Mouse (Mus musculus): Measurements from ENCODE around the gene Rptor. TPM values are rescaled to one million over a fixed set of nuclear protein-coding genes. Genes with fewer than 3 reads are reported as not detected.

Gene Rptor
- total and polyA plus RNA-seq, 2 experiments: 11.2 to 18.4 TPM

GRCm38 (mm10) chr11:119630329-119630728, 27.6 kb downstream of the Rptor start:
- Histone ChIP-seq H3K36me3 (ENCODE audit: control insufficient read depth, insufficient read depth, low read length) (no peaks in the 10 kb centered on the region), H3K9ac (ENCODE audit: low read depth, low read length) (no peak overlapping the region), H3K4me3 (ENCODE audit: insufficient read depth, low read depth, low read length) (no peak overlapping the region), H3K27ac (replicated peaks; ENCODE audit: insufficient read depth, low read depth, low read length) (no peak overlapping the region), H3K4me1 (ENCODE audit: control insufficient read depth, insufficient read depth, low read length) (peaks cover 11% of the 10 kb centered on the region), H3K27me3 (ENCODE audit: control insufficient read depth, insufficient read depth, low read length) (no peaks in the 10 kb centered on the region), H3K79me2 (ENCODE audit: control insufficient read depth, insufficient read depth, low read length) (peaks cover 29% of the 10 kb centered on the region)
- TF ChIP-seq CTCF (IDR thresholded peaks at IDR 0.05; ENCODE audit: low read depth, low read length): no peak
- no peak for TF ChIP-seq POLR2A (IDR thresholded peaks at IDR 0.05; ENCODE audit: extremely low read depth, insufficient read depth, low read length)
- no peak for DNase-seq (ENCODE audit: extremely low read depth, low read depth, low spot score)
- WGBS: 85% methylated on average over 5 of the region's 5 CpGs

GRCm38 (mm10) chr11:119631222-119631870, 28.6 kb downstream of the Rptor start:
- Histone ChIP-seq H3K27me3 (ENCODE audit: control insufficient read depth, insufficient read depth, low read length) (no peaks in the 10 kb centered on the region), H3K27ac (replicated peaks; ENCODE audit: insufficient read depth, low read depth, low read length) (no peak overlapping the region), H3K4me3 (ENCODE audit: insufficient read depth, low read depth, low read length) (no peak overlapping the region), H3K9ac (ENCODE audit: low read depth, low read length) (no peak overlapping the region), H3K4me1 (ENCODE audit: control insufficient read depth, insufficient read depth, low read length) (peaks cover 11% of the 10 kb centered on the region), H3K79me2 (ENCODE audit: control insufficient read depth, insufficient read depth, low read length) (peaks cover 27% of the 10 kb centered on the region), H3K36me3 (ENCODE audit: control insufficient read depth, insufficient read depth, low read length) (no peaks in the 10 kb centered on the region)
- WGBS: 21% methylated on average over 3 of the region's 3 CpGs
- DNase-seq (ENCODE audit: extremely low read depth, low read depth, low spot score): peak; percentile 78
- TF ChIP-seq CTCF (IDR thresholded peaks at IDR 0.05; ENCODE audit: low read depth, low read length): 0 out of 2 replicates have a peak, but pooled peaks have one; percentile 17
- no peak for TF ChIP-seq POLR2A (IDR thresholded peaks at IDR 0.05; ENCODE audit: extremely low read depth, insufficient read depth, low read length)

GRCm38 (mm10) chr11:119636371-119636883, 33.7 kb downstream of the Rptor start:
- Histone ChIP-seq H3K27ac (replicated peaks; ENCODE audit: insufficient read depth, low read depth, low read length) (no peak overlapping the region), H3K36me3 (ENCODE audit: control insufficient read depth, insufficient read depth, low read length) (no peaks in the 10 kb centered on the region), H3K4me1 (ENCODE audit: control insufficient read depth, insufficient read depth, low read length) (peaks cover 6% of the 10 kb centered on the region), H3K79me2 (ENCODE audit: control insufficient read depth, insufficient read depth, low read length) (peaks cover 47% of the 10 kb centered on the region), H3K4me3 (ENCODE audit: insufficient read depth, low read depth, low read length) (no peak overlapping the region), H3K9ac (ENCODE audit: low read depth, low read length) (no peak overlapping the region), H3K27me3 (ENCODE audit: control insufficient read depth, insufficient read depth, low read length) (no peaks in the 10 kb centered on the region)
- no peak for DNase-seq (ENCODE audit: extremely low read depth, low read depth, low spot score)
- TF ChIP-seq POLR2A (IDR thresholded peaks at IDR 0.05; ENCODE audit: extremely low read depth, insufficient read depth, low read length) (no peak), CTCF (IDR thresholded peaks at IDR 0.05; ENCODE audit: low read depth, low read length) (no peak)
- 87% methylated on average over 4 of the region's 4 CpGs for WGBS

GRCm38 (mm10) chr11:119637519-119637918, 34.8 kb downstream of the Rptor start:
- peaks cover 4% of the 10 kb centered on the region for H3K4me1 ChIP-seq (ENCODE audit: control insufficient read depth, insufficient read depth, low read length)
- H3K9ac ChIP-seq (ENCODE audit: low read depth, low read length): no peak overlapping the region
- peaks cover 48% of the 10 kb centered on the region for H3K79me2 ChIP-seq (ENCODE audit: control insufficient read depth, insufficient read depth, low read length)
- H3K36me3 ChIP-seq (ENCODE audit: control insufficient read depth, insufficient read depth, low read length): no peaks in the 10 kb centered on the region
- TF ChIP-seq POLR2A (IDR thresholded peaks at IDR 0.05; ENCODE audit: extremely low read depth, insufficient read depth, low read length) (no peak), CTCF (IDR thresholded peaks at IDR 0.05; ENCODE audit: low read depth, low read length) (peak; percentile 28)
- WGBS: 87% methylated on average over 6 of the region's 6 CpGs
- H3K4me3 ChIP-seq (ENCODE audit: insufficient read depth, low read depth, low read length): no peak overlapping the region
- no peak overlapping the region for H3K27ac ChIP-seq (replicated peaks; ENCODE audit: insufficient read depth, low read depth, low read length)
- H3K27me3 ChIP-seq (ENCODE audit: control insufficient read depth, insufficient read depth, low read length): no peaks in the 10 kb centered on the region
- no peak for DNase-seq (ENCODE audit: extremely low read depth, low read depth, low spot score)

GRCm38 (mm10) chr11:119640491-119640890, 37.8 kb downstream of the Rptor start:
- TF ChIP-seq POLR2A (IDR thresholded peaks at IDR 0.05; ENCODE audit: extremely low read depth, insufficient read depth, low read length) (no peak), CTCF (IDR thresholded peaks at IDR 0.05; ENCODE audit: low read depth, low read length) (no peak)
- no peak overlapping the region for H3K9ac ChIP-seq (ENCODE audit: low read depth, low read length)
- H3K79me2 ChIP-seq (ENCODE audit: control insufficient read depth, insufficient read depth, low read length): peaks cover 55% of the 10 kb centered on the region
- no peak overlapping the region for H3K27ac ChIP-seq (replicated peaks; ENCODE audit: insufficient read depth, low read depth, low read length)
- H3K4me3 ChIP-seq (ENCODE audit: insufficient read depth, low read depth, low read length): no peak overlapping the region
- H3K27me3 ChIP-seq (ENCODE audit: control insufficient read depth, insufficient read depth, low read length): no peaks in the 10 kb centered on the region
- DNase-seq (ENCODE audit: extremely low read depth, low read depth, low spot score): peak; percentile 34
- no peaks in the 10 kb centered on the region for H3K36me3 ChIP-seq (ENCODE audit: control insufficient read depth, insufficient read depth, low read length)
- 74% methylated on average over 9 of the region's 9 CpGs for WGBS
- H3K4me1 ChIP-seq (ENCODE audit: control insufficient read depth, insufficient read depth, low read length): peaks cover 4% of the 10 kb centered on the region

GRCm38 (mm10) chr11:119641831-119642381, 39.2 kb downstream of the Rptor start:
- peaks cover 48% of the 10 kb centered on the region for H3K79me2 ChIP-seq (ENCODE audit: control insufficient read depth, insufficient read depth, low read length)
- H3K27ac ChIP-seq (replicated peaks; ENCODE audit: insufficient read depth, low read depth, low read length): no peak overlapping the region
- H3K4me3 ChIP-seq (ENCODE audit: insufficient read depth, low read depth, low read length): no peak overlapping the region
- H3K36me3 ChIP-seq (ENCODE audit: control insufficient read depth, insufficient read depth, low read length): no peaks in the 10 kb centered on the region
- peak; percentile 58 for DNase-seq (ENCODE audit: extremely low read depth, low read depth, low spot score)
- H3K4me1 ChIP-seq (ENCODE audit: control insufficient read depth, insufficient read depth, low read length): peaks cover 4% of the 10 kb centered on the region
- TF ChIP-seq POLR2A (IDR thresholded peaks at IDR 0.05; ENCODE audit: extremely low read depth, insufficient read depth, low read length): no peak
- no peak for TF ChIP-seq CTCF (IDR thresholded peaks at IDR 0.05; ENCODE audit: low read depth, low read length)
- no peak overlapping the region for H3K9ac ChIP-seq (ENCODE audit: low read depth, low read length)
- no peaks in the 10 kb centered on the region for H3K27me3 ChIP-seq (ENCODE audit: control insufficient read depth, insufficient read depth, low read length)
- WGBS: 81% methylated on average over 9 of the region's 9 CpGs

All from liver, adult 2 months (tissue).